Mouse (Mus musculus) liver, embryonic 16.5 days (tissue): ENCODE data around the gene Cd46. TPM values are rescaled to one million over a fixed set of nuclear protein-coding genes. Genes with fewer than 3 reads are reported as not detected.

Experiments
- ATAC-seq: fragments of 200-750 bp; cut with Nextera tagmentation; 2 replicates; pipeline ENCODE4 v1.8.0; 2017; ENCODE audit warnings: low read depth, mild to moderate bottlenecking, moderate number of reproducible peaks, moderate library complexity
- H3K27ac ChIP-seq: fragments of 300-500 bp; sonication (generic); 2 replicates; pipeline ENCODE4 v1.5.1; 2014; ENCODE audit warnings: mild to moderate bottlenecking, low read length
- H3K27me3 ChIP-seq: fragments of 300-500 bp; sonication (generic); 2 replicates; pipeline ENCODE4 v1.6.1; 2014; ENCODE audit warnings: low read depth, low read length, mixed read lengths; ENCODE audit not compliant: control insufficient read depth, insufficient read depth
- H3K36me3 ChIP-seq: fragments of 300-500 bp; sonication (generic); 2 replicates; pipeline ENCODE4 v1.6.1; 2014; ENCODE audit warnings: mild to moderate bottlenecking; ENCODE audit not compliant: control insufficient read depth, insufficient read depth
- H3K4me1 ChIP-seq: fragments of 300-500 bp; sonication (generic); 2 replicates; pipeline ENCODE4 v1.6.1; 2014; ENCODE audit warnings: low read depth, low read length, mixed read lengths; ENCODE audit not compliant: control insufficient read depth
- H3K4me2 ChIP-seq: fragments of 300-500 bp; sonication (generic); 2 replicates; pipeline ENCODE4 v1.6.1; 2014; ENCODE audit warnings: low read depth, low read length, mixed read lengths
- H3K4me3 ChIP-seq: fragments of 300-500 bp; sonication (generic); 2 replicates; pipeline ENCODE4 v1.5.1; 2014; ENCODE audit warnings: low read depth, mild to moderate bottlenecking, low read length
- H3K9ac ChIP-seq: fragments of 300-500 bp; sonication (generic); 2 replicates; pipeline ENCODE4 v1.6.1; 2014; ENCODE audit warnings: low read depth, low read length
- H3K9me3 ChIP-seq: fragments of 300-500 bp; sonication (generic); replicated peaks from 2 replicates; pipeline ENCODE4 v1.6.1; 2016; ENCODE audit warnings: low read length; ENCODE audit not compliant: control insufficient read depth
- WGBS: fragments of 180-500 bp; shearing (Covaris S2); extraction: QIAGEN DNeasy Blood & Tissue Kit; methylation state at CpG from one replicate; pipeline ENCODE4 v1.1.7; 2014; ENCODE audit not compliant: insufficient replicate concordance; 5-methylcytosine and 5-hydroxymethylcytosine counted together
- polyA plus RNA-seq: library from polyadenylated mRNA; unstranded; fragments of >200 nt; fragmentation: Nextera tagmentation; extraction: Ambion mirVana; gene quantifications from 2 replicates; pipeline ENCODE4 v1.2.1, GENCODE M21; 2015

Gene Cd46
- 0.50 and 0.72 TPM in 2 replicates for polyA plus RNA-seq

GRCm38 (mm10) chr1:195092220-195092720, at the start of gene Cd46:
Gene Cd46 (minus strand): TSS chr1:195092249.
- peak; percentile 96 for ATAC-seq
- Histone ChIP-seq H3K4me1 (peaks cover 33% of the 10 kb centered on the region), H3K4me3 (peak within 1 kb of the TSS; percentile 69)

GRCm38 (mm10) chr1:195132070-195132469, 40.0 kb upstream of the Cd46 start:
- H3K27ac ChIP-seq, result peak overlapping the region; percentile 98

More at GRCm38 (mm10) chr1:195092220-195092720, at the start of gene Cd46:
- WGBS, result 2% methylated on average over 14 of the region's 14 CpGs
- H3K27ac ChIP-seq, result peak within 1 kb of the TSS; percentile 98
- H3K9ac ChIP-seq, result peak within 1 kb of the TSS; percentile 74
- H3K4me2 ChIP-seq, result peak within 1 kb of the TSS; percentile 83
- no peaks in the 10 kb centered on the region for H3K36me3 ChIP-seq
- H3K9me3 ChIP-seq, result no peaks in the 10 kb centered on the region
- H3K27me3 ChIP-seq, result no peaks in the 10 kb centered on the region

GRCm38 (mm10) chr1:195131675-195132015, 39.6 kb upstream of the Cd46 start:
- peak overlapping the region; percentile 94 for H3K9ac ChIP-seq
- H3K27me3 ChIP-seq, result no peaks in the 10 kb centered on the region
- peaks cover 3% of the 10 kb centered on the region; the same call in 1 of the 2 replicates for H3K4me1 ChIP-seq
- no peaks in the 10 kb centered on the region for H3K9me3 ChIP-seq
- no peak for ATAC-seq
- peaks cover 13% of the 10 kb centered on the region for H3K36me3 ChIP-seq
- 10% methylated on average over 4 of the region's 4 CpGs for WGBS
- peak overlapping the region; percentile 83 for H3K4me3 ChIP-seq
- H3K4me2 ChIP-seq, result peak overlapping the region; percentile 63
- H3K27ac ChIP-seq, result peak overlapping the region; percentile 98

More at GRCm38 (mm10) chr1:195132070-195132469, 40.0 kb upstream of the Cd46 start:
- Histone ChIP-seq H3K9me3 (no peaks in the 10 kb centered on the region), H3K27me3 (no peaks in the 10 kb centered on the region), H3K36me3 (peaks cover 11% of the 10 kb centered on the region), H3K4me3 (peak overlapping the region; percentile 83), H3K4me1 (peaks cover 3% of the 10 kb centered on the region; the same call in 1 of the 2 replicates), H3K9ac (peak overlapping the region; percentile 94), H3K4me2 (peak overlapping the region; percentile 63)
- ATAC-seq, result no peak
- WGBS, result 31% methylated on average over 3 of the region's 3 CpGs

GRCm38 (mm10) chr1:195130953-195131674, 39.1 kb upstream of the Cd46 start, which contains the start of gene Cr1l:
Gene Cr1l (minus strand): TSS chr1:195131586.
- ATAC-seq, result peak; percentile 94
- under 1% methylated on average over 31 of the region's 31 CpGs for WGBS
- Histone ChIP-seq H3K36me3 (peaks cover 15% of the 10 kb centered on the region), H3K4me2 (peak within 1 kb of the TSS; percentile 63), H3K9ac (peak within 1 kb of the TSS; percentile 94), H3K4me1 (peaks cover 3% of the 10 kb centered on the region; the same call in 1 of the 2 replicates), H3K27me3 (no peaks in the 10 kb centered on the region), H3K4me3 (peak within 1 kb of the TSS; percentile 83), H3K27ac (peak within 1 kb of the TSS; percentile 98), H3K9me3 (no peaks in the 10 kb centered on the region)

GRCm38 (mm10) chr1:195130479-195130878, 38.4 kb upstream of the Cd46 start:
- Histone ChIP-seq H3K9me3 (no peaks in the 10 kb centered on the region), H3K36me3 (peaks cover 19% of the 10 kb centered on the region), H3K4me3 (peak overlapping the region; percentile 83), H3K27me3 (no peaks in the 10 kb centered on the region), H3K4me2 (peak overlapping the region; percentile 63), H3K4me1 (peaks cover 3% of the 10 kb centered on the region; the same call in 1 of the 2 replicates), H3K27ac (peak overlapping the region; percentile 98), H3K9ac (peak overlapping the region; percentile 94)
- WGBS, result 12% methylated on average over 2 of the region's 2 CpGs
- ATAC-seq, result peak; percentile 35

- Histone ChIP-seq H3K36me3 (peaks cover 25% of the 10 kb centered on the region), H3K4me1 (peaks cover 3% of the 10 kb centered on the region; the same call in 1 of the 2 replicates), H3K4me3 (peak overlapping the region; percentile 59), H3K9me3 (no peaks in the 10 kb centered on the region), H3K27ac (peak overlapping the region; percentile 52), H3K27me3 (no peaks in the 10 kb centered on the region), H3K9ac (peak overlapping the region; percentile 54), H3K4me2 (peak overlapping the region; percentile 63)
- 47% methylated on average over 1 of the region's 1 CpGs for WGBS
- ATAC-seq, result no peak
These were observed 37.8 kb upstream of the Cd46 start for GRCm38 (mm10) chr1:195129867-195130266.

GRCm38 (mm10) chr1:195114414-195114813, 22.4 kb upstream of the Cd46 start:
- Histone ChIP-seq H3K9ac (no peak overlapping the region), H3K4me3 (no peak overlapping the region), H3K27me3 (no peaks in the 10 kb centered on the region), H3K4me1 (peaks cover 11% of the 10 kb centered on the region), H3K27ac (peak overlapping the region; percentile 77), H3K4me2 (peak overlapping the region; percentile 43), H3K36me3 (peaks cover 37% of the 10 kb centered on the region), H3K9me3 (no peaks in the 10 kb centered on the region)
- 29% methylated on average over 1 of the region's 1 CpGs for WGBS
- ATAC-seq, result peak; percentile 96

GRCm38 (mm10) chr1:195113621-195114020, 21.6 kb upstream of the Cd46 start:
- H3K4me2 ChIP-seq, result peak overlapping the region; percentile 42
- WGBS, result 51% methylated on average over 4 of the region's 4 CpGs
- no peak overlapping the region for H3K4me3 ChIP-seq
- no peak overlapping the region for H3K9ac ChIP-seq
- H3K27ac ChIP-seq, result peak overlapping the region; percentile 88
- peak; percentile 82 for ATAC-seq
- H3K36me3 ChIP-seq, result peaks cover 37% of the 10 kb centered on the region
- H3K27me3 ChIP-seq, result no peaks in the 10 kb centered on the region
- peaks cover 11% of the 10 kb centered on the region for H3K4me1 ChIP-seq
- no peaks in the 10 kb centered on the region for H3K9me3 ChIP-seq

- H3K27ac ChIP-seq, result no peak overlapping the region
- no peaks in the 10 kb centered on the region for H3K9me3 ChIP-seq
- H3K36me3 ChIP-seq, result peaks cover 27% of the 10 kb centered on the region
- no peak overlapping the region for H3K4me3 ChIP-seq
- H3K9ac ChIP-seq, result no peak overlapping the region
- no peaks in the 10 kb centered on the region for H3K27me3 ChIP-seq
- H3K4me1 ChIP-seq, result peaks cover 20% of the 10 kb centered on the region
- no peak overlapping the region for H3K4me2 ChIP-seq
- peak; percentile 31 for ATAC-seq
- 15% methylated on average over 4 of the region's 4 CpGs for WGBS
These were observed 8.6 kb upstream of the Cd46 start for GRCm38 (mm10) chr1:195100693-195101092.
